Mouse (Mus musculus): Measurements from ENCODE around the gene Picalm.

DNA sequence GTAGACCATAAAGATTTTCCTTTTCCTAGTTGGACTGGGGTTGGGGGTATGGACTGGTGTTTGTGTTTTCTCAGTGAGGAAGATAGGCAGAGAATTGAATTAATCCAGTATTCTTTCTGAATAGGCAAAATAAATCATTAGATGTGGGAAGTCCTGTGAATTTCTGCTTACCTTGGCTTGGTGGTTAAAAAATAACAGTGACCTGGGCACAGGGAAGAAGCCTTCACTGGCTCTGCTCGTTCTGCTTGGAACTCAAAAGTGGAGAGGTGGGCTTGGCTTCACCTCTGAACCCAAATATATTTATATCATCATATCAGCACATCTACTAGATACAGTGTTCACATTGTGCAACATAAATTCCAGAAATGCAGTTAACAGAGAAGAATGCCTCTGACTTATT is 18.5 kb downstream of the Picalm start:
- TF ChIP-seq TCF12 (IDR thresholded peaks at IDR 0.05; ENCODE audit: insufficient read depth, poor library complexity, severe bottlenecking) (no peak), CEBPB (IDR thresholded peaks at IDR 0.05; ENCODE audit: insufficient read depth, poor library complexity, severe bottlenecking) (no peak), MAX (IDR thresholded peaks at IDR 0.05; ENCODE audit: low read depth) (no peak), POLR2AphosphoS2 (IDR thresholded peaks at IDR 0.05; ENCODE audit: insufficient read length, low read depth) (no peak), REST (IDR thresholded peaks at IDR 0.05; ENCODE audit: insufficient read depth, insufficient read length) (no peak)
